Mouse (Mus musculus) layer of hippocampus, postnatal 10 days (tissue): ENCODE results near the gene Camk1d. TPM values are rescaled to one million over a fixed set of nuclear protein-coding genes. Genes with fewer than 3 reads are reported as not detected.
A peak's percentile ranks its signal among the peaks of the same experiment; 100 is the strongest.

Experiments used
- DNase-seq, 2 experiments: peaks; one replicate each; pipeline ENCODE4 v3.0.0; 2021; ENCODE audit warnings: low spot score in 2 of 2
- total RNA-seq, 2 experiments: library from RNA; stranded (reverse); gene quantifications; 2 replicates each; pipeline ENCODE4 v1.2.3; 2021

Camk1d gene
- total RNA-seq, 2 experiments from 2014 or later = 124 to 128 TPM

- DNase-seq = no peak
These were observed 45.4 kb downstream of the Camk1d start for GRCm38 (mm10) chr2:5668940-5669339.

GRCm38 (mm10) chr2:5663499-5663898 is 50.8 kb downstream of the Camk1d start:
- no peak for DNase-seq

- no peak for DNase-seq
These were observed 52.4 kb downstream of the Camk1d start for GRCm38 (mm10) chr2:5661946-5662345.

GRCm38 (mm10) chr2:5658000-5658399 is 56.3 kb downstream of the Camk1d start:
- no peak for DNase-seq

- DNase-seq = no peak
These were observed 58.0 kb downstream of the Camk1d start for GRCm38 (mm10) chr2:5656326-5656725.

GRCm38 (mm10) chr2:5652071-5652470 is 62.2 kb downstream of the Camk1d start:
- DNase-seq = no peak

GRCm38 (mm10) chr2:5651285-5651870 is 62.9 kb downstream of the Camk1d start:
- peak in 1 of 2 experiments; percentile 32 for DNase-seq

GRCm38 (mm10) chr2:5649226-5649625 is 65.1 kb downstream of the Camk1d start:
- no peak for DNase-seq

GRCm38 (mm10) chr2:5648764-5649163 is 65.6 kb downstream of the Camk1d start:
- no peak for DNase-seq

GRCm38 (mm10) chr2:5646322-5646721 is 68.0 kb downstream of the Camk1d start:
- no peak for DNase-seq

GRCm38 (mm10) chr2:5645584-5645983 is 68.7 kb downstream of the Camk1d start:
- DNase-seq = no peak

GRCm38 (mm10) chr2:5643937-5644336 is 70.4 kb downstream of the Camk1d start:
- no peak for DNase-seq

GRCm38 (mm10) chr2:5643226-5643625 is 71.1 kb downstream of the Camk1d start:
- DNase-seq = no peak

GRCm38 (mm10) chr2:5642624-5643023 is 71.7 kb downstream of the Camk1d start:
- DNase-seq = no peak

GRCm38 (mm10) chr2:5641678-5642077 is 72.6 kb downstream of the Camk1d start:
- DNase-seq = no peak

- DNase-seq = no peak
These were observed 73.7 kb downstream of the Camk1d start for GRCm38 (mm10) chr2:5640586-5640985.

- peak; percentile 48 to 56 for DNase-seq
These were observed 77.2 kb downstream of the Camk1d start for GRCm38 (mm10) chr2:5636801-5637742.

- no peak for DNase-seq
These were observed 82.0 kb downstream of the Camk1d start for GRCm38 (mm10) chr2:5632355-5632684.

- DNase-seq = no peak
These were observed 82.5 kb downstream of the Camk1d start for GRCm38 (mm10) chr2:5631676-5632354.

- DNase-seq = no peak
These were observed 83.6 kb downstream of the Camk1d start for GRCm38 (mm10) chr2:5630710-5631109.

GRCm38 (mm10) chr2:5624379-5624778 is 89.9 kb downstream of the Camk1d start:
- DNase-seq = no peak

- no peak for DNase-seq
These were observed 95.9 kb downstream of the Camk1d start for GRCm38 (mm10) chr2:5618361-5618896.
